Mouse (Mus musculus): ENCODE results near the gene N4bp2l1. TPM values are rescaled to one million over a fixed set of nuclear protein-coding genes. Genes with fewer than 3 reads are reported as not detected.

Gene N4bp2l1
- total RNA-seq, 4 experiments from 2014 or later = 49.7 to 69.3 (median 56.6) TPM

DNA sequence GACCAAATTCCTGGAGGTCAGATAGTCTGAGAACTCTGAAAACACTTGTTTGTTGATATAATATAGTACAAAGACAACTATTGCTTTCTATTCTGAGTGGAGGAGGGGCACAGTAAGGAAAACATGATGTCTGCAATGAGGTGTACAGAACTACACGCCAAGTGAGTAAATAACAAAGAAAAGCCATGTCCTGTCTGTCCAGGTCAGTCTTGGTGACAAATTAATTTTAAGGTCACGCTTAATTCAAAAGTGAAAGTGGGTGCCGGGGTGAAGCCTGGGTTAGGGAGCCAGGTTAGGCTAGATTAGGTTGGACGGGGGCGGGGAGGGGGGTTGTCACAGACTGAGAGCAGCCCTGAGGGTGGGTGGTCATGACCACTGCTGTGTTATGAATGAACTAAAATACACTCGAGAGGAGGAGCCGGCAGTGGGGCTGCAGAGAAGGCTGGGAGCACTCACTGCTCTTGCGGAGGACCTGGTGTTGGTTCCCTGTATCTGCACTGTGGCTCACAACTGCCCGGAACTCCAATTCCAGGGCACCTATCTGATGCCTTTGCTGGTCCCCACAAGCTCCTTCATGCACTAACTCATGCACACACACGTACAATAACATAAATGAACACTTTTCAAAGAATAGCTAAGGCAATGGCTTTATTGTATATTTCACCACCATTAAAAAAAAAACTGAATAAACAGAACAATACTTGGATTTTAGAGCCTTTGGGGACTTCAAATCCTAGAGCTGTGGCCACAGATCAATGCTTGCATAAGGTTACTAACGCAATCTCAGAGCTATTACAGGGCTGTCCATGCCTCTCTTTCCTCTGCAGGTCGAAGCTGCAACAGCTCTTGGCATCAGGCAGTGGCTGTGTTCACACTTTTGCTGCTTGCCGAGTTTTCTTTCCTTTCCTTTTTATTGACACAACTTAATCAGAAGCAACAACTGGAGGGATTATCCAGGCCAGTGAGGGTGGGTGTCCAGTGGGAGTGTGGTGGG, 2.6 kb upstream of the N4bp2l1 start:
- no peak for DNase-seq (ENCODE audit: low spot score in 2 of 2)

DNA sequence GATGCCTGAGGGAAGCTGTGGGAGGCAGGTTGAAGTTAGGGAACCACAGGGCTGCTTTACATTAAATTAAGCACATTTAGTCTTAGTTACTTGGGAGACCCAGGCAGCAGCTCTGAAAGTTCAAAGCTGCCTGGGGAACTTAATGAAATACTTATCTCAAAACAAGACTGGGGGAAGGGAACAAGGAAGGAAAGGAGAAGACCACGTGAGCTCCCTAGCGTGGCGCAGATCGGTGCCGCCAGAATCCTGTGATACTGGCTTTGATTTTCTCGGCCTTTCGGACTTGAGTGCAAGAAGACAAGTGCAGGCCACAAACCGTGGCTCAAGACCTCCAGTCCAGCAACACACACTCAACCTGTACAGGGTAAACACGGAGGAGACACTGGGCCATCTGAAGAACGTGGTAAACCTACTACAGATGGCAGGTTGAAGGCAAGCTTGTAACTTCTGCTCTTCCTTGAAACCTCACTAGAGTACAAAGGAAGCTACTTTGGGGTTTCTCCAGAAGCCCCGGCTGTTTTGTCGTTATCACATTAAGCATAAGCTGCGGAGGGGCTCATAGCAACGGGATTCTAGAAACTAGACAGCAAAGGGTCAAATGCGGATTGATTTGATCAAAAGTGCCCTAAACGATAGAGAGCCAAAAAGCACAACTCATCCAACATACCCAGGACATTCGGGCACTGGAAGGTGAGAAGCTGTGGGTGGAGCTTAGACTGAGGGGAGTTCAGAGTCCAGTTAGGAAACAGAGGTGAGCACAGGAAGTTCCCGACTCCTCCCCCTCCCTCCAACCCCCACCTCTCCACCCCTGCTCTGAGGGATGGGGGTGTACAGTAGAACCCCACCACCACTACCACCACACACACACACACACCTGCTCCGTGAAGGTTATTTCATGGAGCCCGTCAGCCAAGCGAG, 1.5 kb upstream of the N4bp2l1 start:
- DNase-seq (ENCODE audit: low spot score in 2 of 2) = no peak

DNA sequence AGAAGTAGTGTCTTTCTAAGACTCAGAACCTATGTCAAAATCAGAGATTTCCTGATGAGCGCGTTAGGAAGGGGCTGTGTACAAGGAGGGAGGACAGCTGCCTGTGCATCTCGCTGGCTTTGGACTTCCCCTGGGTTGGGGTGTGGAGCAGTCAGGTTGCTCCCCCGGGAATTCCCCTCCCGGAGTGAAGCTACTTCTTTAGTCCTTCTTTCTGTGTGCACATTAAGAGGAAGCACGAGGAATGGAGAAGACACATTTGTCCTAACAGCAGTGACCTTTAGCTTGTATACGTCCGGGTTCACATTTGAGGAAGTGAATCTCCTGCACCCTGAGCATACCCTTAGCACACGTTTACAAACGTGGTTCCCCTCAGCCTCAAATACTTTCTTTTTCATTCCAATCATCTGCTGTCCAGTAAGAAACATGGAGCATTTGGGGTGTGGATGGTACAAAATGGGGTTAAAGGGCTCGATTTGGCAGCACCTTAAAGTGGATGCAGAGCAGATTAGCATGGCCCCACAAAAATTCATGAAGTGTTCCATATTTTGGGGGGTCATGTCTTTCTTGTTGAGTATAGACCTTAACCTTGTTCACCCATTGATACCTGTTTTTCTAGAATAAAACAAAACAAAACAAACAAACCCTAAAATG, 1.5 kb downstream of the N4bp2l1 start:
- no peak for DNase-seq (ENCODE audit: low spot score in 2 of 2)

DNA sequence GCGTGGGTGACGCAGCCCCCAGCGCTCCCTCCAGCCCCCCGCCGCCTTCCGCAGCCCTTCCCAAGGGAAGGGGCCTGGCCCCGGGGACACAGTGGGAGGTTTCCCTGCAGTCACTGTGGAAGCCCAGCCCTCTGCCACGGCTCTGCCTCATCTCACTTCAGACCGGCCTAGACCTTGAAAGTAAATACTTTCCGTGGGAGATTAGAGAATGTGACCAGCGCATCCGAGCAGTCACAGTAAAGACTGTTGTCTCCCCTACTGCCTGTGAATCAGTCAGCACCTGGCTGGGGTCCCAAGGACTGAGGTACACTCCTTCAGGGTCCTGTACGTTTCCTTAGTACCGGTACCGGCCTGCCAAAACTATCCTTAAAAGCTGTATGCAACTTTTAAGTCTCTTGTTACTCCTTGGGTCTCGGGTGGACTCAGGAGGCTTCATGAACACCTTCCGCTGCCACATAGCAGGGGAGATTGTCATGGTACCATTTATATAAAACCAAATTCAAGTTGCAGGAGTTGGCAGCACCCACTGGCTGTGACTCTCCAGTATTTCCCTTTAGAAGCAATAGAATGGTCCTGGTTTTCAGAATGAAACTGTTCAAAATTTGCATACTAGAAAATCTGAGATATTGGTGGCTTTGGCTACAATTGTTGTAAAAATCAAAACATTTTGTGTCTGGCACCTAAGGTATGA, 2.2 kb downstream of the N4bp2l1 start:
- DNase-seq (ENCODE audit: low spot score in 2 of 2) = peak in 1 of 2 experiments; percentile 35

DNA sequence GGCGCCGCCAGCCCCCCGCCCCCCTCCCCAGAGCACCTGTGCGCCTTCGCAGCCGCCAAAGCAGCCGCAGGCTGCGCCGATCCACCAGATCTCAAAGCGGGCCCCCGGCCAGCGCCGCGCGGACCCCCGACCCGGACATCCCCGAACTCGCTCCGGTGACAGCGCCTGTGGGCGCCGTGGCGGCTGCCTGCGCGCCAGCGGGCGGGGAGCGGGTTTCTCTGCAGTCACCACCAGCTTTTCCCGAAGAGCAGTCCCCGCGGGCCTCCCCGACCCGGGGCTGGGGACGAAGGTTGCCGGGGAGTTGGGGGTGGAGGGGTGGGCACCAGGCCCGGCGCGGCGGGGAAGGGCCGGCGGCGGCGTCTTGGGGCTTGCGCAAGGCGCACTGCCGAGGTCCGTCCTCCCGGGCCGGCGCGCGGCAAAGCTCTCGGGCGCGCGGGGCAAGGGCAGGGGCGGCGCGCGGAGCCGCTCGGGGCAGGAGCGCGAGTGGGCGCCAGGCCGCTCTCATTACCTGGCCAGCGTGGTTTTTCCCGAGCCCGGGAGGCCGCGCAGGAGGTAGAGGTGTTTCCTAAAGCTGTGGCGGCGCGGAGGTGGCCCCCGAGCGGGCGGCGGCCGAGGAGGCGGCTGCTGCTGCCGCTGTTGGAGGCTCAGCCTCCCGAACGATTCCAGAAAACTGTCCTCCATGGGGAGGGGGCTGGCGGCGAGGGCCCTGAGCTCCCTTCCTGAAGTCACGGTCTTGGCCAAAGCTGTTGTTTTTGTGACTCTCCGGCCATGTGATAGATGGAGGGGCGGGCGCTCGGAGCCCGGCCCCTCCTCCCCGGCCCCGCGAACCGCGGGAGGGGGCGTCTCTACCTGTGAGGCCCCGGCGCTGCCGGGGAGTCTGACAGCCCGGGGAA, 3.0 kb downstream of the N4bp2l1 start:
- peak; percentile 45 to 59 for DNase-seq (ENCODE audit: low spot score in 2 of 2)

DNA sequence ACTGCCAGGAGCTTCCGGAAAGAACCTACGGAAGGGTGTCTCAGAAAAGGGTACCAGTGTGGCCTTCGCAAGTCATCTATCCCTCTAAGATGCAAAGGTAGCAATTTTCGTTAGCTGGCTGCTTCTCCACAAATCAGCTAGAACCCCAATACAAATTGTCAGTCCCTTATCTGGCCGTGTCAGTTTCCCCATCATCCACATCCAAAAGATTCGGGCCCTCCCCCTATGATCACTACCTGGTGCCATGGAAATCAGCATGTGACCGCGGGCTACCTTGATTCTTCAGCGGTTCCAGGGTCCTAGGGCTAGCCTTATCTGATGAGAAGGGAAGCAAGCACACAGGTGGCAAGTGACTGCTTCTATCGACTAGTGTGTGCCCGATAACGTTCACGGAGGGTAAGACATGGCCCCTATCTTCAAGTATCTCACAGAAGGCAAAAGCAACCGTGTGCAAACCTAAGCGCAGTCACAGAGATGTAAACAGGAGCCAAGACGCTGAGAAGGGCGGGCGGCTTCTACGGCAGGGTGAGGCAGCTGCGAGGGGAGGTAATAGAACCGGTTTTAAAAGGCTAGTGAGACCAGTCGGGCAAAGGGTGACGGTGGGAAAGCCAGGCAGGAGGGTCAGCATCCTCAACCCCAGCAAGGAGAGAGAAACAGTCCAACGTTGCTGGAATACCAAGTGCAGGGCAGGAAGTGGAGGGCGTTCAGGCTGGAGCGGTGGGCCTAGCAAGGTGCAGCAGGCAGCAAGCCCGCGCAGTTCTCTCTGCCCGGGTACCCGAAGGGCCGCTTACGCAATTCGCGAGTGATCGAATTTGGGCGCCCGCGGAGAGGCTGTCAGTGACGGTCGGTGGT, 3.9 kb downstream of the N4bp2l1 start:
- peak in 1 of 2 experiments; percentile 50 for DNase-seq (ENCODE audit: low spot score in 2 of 2)

DNA sequence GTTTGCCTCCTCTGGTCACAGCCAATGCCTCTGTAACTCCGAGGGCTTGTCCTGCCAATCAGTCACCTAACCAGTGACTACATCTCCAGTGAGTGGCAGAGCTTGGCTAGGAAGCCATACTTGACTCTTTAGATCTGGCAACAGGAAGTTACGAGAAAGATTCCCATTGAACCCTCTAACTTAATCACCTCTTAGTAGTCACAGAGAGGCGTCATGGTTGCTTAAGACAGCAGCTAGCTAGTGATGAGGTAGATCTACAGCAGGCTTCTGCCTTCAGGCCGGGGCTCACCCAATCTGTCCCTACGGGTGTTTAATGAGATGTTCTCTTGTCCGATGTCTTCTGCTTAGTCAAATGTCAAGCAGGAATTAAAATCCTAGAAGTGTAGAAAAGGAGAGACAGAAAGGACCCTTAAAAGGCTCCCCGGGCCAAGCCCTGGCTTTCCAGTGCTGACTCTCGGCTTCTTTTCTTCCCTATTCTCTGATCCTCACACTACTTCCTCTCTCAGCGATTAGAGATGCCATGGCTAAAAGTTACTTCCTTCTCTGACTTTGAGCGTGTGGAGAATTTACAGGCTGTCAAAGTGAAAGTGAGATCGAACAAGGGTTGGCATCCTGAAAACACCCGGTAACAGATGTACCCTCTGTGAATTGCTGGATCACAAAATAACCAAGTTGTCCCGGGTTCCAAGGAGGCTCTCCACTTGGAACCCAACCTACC, 4.6 kb downstream of the N4bp2l1 start:
- DNase-seq (ENCODE audit: low spot score in 2 of 2) = no peak

DNA sequence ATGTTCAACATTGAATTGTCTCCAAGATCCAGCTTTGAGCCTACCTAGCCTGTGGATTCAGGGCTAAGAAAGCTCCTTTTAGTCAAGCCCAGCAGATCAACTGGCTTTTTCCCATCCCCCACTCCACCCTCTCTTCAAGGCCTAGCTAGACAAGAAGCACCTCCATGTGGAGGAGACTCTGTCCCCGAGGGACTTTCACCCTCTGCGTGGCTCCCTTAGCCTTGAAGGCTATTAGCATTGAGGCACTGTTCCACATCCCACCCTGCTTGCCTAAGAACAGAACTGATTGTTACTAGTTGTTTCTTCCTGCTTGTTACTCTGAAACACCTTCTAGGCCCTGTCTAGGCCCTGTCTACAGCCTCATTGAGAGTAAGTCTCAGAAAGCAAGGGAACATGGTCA, 7.0 kb downstream of the N4bp2l1 start:
- no peak for DNase-seq (ENCODE audit: low spot score in 2 of 2)

DNA sequence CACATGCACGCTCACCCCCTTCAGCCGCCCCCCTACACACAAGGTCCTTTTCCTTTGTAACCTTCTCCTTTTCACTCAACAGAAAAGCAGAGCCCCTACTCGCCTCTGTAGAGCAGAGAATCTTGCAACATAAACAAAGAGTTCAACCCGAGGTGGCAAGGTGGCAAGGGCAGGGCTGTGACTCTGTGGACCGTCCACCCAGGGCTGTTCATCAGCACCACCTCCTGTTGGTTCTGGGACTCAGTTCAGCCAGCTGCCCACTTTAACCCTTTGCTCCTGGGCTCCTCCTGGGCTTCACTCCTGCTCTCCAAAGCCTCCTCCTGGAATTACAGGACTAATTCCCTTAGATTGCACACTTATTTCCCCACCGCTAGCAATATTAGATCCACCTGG, 12.7 kb downstream of the N4bp2l1 start:
- no peak for DNase-seq (ENCODE audit: low spot score in 2 of 2)

DNA sequence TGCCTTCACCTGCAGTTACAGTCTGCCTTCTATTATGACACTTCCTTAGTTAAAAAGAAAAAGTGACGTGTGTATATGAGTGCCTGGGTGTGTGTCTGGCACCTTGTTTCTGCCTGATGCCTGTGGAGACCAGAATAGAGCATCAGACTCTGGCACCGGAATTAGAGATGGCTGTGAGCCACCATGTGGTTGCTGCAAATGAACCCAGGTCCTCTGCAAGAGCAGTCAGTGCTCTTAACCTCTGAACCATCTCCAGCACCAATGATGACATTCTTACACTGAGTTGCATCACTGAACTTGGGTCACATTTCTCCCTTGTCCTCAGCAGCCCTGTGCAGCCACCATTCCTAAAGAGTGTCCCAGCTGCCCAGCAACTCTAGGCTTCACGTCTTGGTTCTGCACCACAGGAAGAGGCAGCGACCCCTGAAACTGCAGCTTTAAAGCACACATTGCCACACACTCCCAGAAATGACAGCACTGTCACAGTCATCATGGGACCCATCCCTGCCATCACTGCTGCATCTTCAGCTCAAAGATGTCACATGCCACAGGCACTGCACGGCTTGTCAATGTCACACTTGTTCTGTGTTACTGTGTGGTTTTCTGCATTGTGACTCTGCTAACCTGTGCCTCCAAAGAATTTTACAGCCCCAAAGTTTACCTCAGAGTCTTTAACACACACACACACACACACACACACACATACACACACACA, 13.2 kb downstream of the N4bp2l1 start:
- DNase-seq (ENCODE audit: low spot score in 2 of 2) = no peak

DNA sequence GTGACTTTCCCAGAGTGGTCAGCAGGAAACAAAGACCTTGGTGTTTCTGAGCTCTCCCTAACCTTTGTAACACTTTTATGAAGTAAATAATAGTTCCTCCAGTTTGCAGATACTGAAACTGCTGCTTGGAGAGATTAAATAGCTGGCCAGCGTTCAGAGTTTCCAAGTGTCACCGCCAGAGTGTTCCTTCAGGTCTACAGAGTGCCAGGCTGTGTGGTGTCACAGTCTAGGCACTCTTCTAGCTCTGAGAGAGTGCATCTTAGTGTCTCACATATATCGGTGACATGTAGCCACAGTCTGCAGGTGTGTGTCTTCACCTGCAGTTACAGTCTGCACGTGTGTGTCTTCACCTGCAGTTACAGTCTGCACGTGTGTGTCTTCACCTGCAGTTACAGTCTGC, 13.8 kb downstream of the N4bp2l1 start:
- DNase-seq (ENCODE audit: low spot score in 2 of 2) = no peak

DNA sequence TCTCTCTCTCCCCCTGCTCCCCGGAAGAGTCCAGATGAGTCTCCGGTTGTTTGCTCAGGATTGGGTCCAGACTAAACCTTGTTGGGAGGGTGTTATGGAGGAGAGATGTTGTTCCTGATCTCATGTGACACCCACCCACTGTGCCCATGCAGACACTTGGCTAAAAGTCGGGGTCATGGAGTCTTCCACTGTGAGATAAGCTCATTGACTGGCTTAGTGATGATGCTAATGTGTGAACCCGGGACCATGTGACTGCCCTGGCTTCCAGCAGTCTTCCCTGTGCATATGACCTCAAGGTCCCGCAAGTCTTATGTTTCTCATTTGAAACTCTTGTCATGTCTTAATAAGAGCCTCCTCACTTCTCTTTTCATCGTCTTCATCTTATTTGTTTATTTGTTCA, 15.8 kb downstream of the N4bp2l1 start:
- DNase-seq (ENCODE audit: low spot score in 2 of 2) = no peak

DNA sequence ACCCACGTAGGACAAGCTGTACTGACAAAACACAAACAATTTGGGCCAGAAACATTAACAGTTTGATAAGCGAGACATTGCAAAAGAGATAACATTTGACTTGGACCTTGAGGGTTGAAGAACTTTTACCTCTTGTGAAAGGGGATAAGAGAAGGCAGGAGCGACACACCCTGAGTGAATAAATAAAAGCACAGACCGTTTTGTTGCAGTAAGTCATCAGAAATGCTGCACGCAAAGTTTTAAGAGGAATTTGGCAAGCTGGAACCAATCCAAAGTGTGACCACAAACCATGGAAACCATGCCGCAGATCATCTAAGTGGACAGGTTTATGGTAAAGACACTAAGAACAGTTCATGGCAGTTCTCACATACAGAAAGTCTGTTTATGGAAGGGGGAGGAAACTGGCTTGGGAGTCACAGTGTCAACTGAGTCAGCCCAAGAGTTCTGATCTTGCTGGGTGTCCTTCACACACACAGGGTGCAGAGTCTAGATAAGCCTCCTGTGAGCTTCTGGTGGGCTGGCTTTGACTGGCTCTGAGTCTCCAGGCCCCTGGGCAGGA, 18.3 kb downstream of the N4bp2l1 start:
- DNase-seq (ENCODE audit: low spot score in 2 of 2) = no peak

DNA sequence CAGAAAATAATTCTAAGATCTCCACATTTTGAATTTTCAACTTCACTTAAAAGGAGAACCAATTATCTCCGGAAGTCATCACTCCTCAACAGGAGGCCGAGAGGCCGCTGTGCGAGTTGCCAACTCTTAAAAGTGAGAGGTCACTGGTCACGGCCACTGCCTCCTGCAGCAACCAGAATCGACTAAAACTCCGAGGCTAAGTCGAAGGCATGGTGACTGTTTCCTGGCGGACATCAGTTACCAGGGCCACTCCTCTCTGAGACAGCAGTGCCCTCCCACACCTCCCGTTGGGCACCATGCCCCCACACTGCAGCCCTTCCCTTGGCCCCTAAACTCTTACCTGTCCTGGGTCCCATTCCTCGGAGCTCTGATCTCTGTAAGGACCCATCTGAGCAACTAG, 20.2 kb downstream of the N4bp2l1 start:
- no peak for DNase-seq (ENCODE audit: low spot score in 2 of 2)

DNA sequence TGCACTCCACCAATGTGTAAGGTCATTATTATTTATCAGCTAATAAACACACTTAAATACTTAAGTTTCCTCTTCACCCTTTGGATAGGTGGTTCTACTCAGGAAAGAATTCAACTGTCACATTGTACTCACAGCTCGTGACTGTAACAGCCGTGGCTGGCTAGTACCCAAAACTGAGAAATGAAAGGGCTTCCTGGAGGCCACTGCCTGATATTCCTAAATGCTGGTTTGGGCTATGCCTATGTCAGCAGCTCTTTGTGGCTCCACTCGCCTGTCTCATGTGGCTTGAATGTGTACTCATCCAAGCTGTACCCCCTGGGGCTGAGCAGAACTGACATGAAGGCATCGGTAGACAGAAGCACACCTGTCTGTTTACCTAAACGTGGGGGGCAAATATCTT, 22.1 kb downstream of the N4bp2l1 start:
- no peak for DNase-seq (ENCODE audit: low spot score in 2 of 2)

DNA sequence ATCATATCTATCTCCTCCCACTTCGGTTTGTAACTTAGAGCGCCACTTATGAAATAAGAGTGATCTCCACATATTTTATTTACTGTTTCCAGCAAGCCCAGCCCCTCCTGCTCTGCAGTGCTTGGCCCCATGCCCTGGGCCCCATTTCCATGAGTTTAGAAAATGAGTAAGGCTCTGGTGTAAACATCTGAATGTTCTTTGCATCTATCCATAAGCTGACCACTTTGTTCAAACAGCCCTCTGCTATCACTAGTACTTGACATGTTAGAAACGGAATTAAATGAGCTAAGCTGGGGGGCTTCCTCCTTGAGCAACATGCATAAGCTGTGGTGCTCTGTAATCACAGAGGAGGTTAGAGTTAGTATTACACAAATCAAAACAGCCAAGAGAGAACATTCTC, 22.6 kb downstream of the N4bp2l1 start:
- no peak for DNase-seq (ENCODE audit: low spot score in 2 of 2)

DNA sequence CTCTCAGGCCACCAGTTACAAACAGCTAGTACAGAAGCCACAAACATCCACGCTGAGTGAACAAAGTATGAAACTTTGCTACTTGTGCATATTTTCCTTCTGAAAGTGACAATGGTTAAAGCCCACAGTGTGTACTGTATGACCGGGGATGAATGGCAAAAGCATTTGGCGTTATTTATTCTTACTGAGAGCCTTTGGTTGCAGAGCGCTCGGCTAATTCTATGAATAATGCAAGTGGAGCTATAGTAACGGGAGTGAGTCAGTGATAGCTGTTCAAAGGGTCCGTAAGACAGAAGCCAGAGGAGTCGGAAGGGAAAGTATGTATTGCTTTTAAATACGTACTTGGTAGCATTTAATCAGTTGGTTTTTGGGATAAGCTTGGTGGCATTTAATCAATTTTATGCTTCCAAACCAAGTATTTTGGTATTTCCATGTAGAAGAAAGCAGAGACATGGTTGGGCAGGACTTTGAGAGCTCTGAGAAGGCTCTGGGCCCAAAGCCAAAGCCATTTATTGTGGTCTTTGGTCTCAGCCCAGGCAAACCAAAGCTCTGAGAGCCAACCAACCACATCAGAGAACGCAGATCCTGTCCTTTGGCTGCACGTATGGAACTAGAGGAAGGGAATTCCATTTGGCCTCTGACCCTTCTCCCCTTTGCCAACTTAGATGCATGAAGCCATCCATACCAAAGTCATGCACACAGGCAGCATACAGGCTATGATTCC, 26.3 kb downstream of the N4bp2l1 start:
- DNase-seq (ENCODE audit: low spot score in 2 of 2) = no peak
